Mouse (Mus musculus) inflammation-experienced regulatory T-cells (primary cell): ENCODE measurements around the gene Tlx1. TPM values are rescaled to one million over a fixed set of nuclear protein-coding genes. Genes with fewer than 3 reads are reported as not detected.

ENCODE experiments used
- polyA plus RNA-seq, 2 experiments: library from polyadenylated mRNA; unstranded; fragments of 100-300 nt; shearing (Covaris generic); gene quantifications; one replicate each; pipeline ENCODE4 v1.2.1; 2017

Gene Tlx1
- not detected for polyA plus RNA-seq

DNA sequence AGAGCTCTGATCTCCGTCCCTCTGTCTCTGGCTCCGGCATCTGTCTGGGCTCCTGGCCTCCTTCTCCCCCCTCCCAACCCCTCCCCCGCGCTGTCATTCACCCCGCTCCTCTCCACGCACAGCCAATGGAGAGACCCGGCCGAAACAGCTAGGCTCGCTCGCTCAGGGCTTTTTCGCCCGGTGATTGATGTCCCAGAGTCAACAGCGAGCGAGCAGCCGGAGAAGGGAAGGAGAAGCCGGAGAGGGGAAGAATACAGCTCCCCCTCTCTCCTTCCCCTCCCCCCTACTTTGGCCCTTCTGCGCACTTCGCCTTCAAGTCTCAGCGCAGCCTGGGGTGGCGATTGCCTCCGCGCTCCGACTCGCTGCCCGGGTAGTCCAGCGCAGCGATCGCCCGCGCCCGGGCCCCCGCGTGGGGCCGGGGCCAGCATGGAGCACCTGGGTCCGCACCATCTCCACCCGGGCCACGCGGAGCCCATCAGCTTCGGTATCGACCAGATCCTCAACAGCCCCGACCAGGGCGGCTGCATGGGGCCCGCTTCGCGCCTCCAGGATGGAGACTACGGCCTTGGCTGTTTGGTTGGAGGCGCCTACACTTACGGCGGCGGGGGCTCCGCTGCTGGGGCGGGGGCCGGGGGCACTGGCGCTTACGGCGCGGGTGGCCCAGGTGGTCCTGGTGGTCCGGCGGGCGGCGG lies at the start of gene Tlx1:
Gene Tlx1, plus strand, starts transcription at position 191 of the 692 bp plus-strand sequence.

Other genes starting within 250 kb of the Tlx1 start
- gene Slf2, start 219.5 kb upstream of the Tlx1 start, polyA plus RNA-seq = 10 to 100 TPM; 35.8 to 41.4 TPM
- gene Sema4g, start 161.6 kb upstream of the Tlx1 start, polyA plus RNA-seq = 1 to 10 TPM in 1 of 2 experiments, under 1 TPM in 1; 0.36 to 1.4 TPM
- gene Twnk, start 145.0 kb upstream of the Tlx1 start, polyA plus RNA-seq = 10 to 100 TPM; 13.5 to 15.4 TPM
- gene Mrpl43, start 144.2 kb upstream of the Tlx1 start, polyA plus RNA-seq = 10 to 100 TPM; 54.3 to 60.8 TPM
- gene Lzts2, start 136.3 kb upstream of the Tlx1 start, polyA plus RNA-seq = 1 to 10 TPM; 6.6 to 7.6 TPM
- under 1 TPM; 0.41 to 0.76 TPM for gene Pdzd7, start 105.0 kb upstream of the Tlx1 start, polyA plus RNA-seq
- 10 to 100 TPM; 68.5 to 71.5 TPM for gene Sfxn3, start 103.2 kb upstream of the Tlx1 start, polyA plus RNA-seq
- gene Kazald1, start 75.4 kb upstream of the Tlx1 start, polyA plus RNA-seq = 1 to 10 TPM in 1 of 2 experiments, under 1 TPM in 1; 0.37 to 1.6 TPM
- gene Lbx1, start 85.1 kb downstream of the Tlx1 start, polyA plus RNA-seq = not detected
- 10 to 100 TPM; 24.2 to 27.1 TPM for gene Btrc, start 213.1 kb downstream of the Tlx1 start, polyA plus RNA-seq